Mouse (Mus musculus) induced T-regulatory cell, adult 2 months (primary cell): ENCODE results near the gene Cmtm6.

ENCODE experiments used
- DNase-seq: peaks from one replicate; pipeline ENCODE4 v3.0.0-alpha.2; 2012; ENCODE audit warnings: low read depth

Cmtm6 gene

GRCm38 (mm10) chr9:114797329-114798004 lies 66.6 kb downstream of the Cmtm6 start:
- DNase-seq, result peak; percentile 86

GRCm38 (mm10) chr9:114798845-114799244 lies 67.9 kb downstream of the Cmtm6 start:
- no peak for DNase-seq
